Mouse (Mus musculus) olfactory bulb, adult 2 months (tissue): ENCODE data around the gene Pithd1.

Experiments
- CTCF ChIP-seq: fragments of 200-500 bp; IDR thresholded peaks from 2 replicates; pipeline ENCODE4 v1.5.1; 2012; ENCODE audit warnings: low read depth, mild to moderate bottlenecking, low read length, moderate library complexity; ENCODE audit not compliant: insufficient read depth
- POLR2A ChIP-seq: fragments of 200-500 bp; IDR thresholded peaks from 2 replicates; pipeline ENCODE4 v1.6.1; 2012; ENCODE audit warnings: mild to moderate bottlenecking, low read depth, low read length, moderate library complexity; ENCODE audit not compliant: insufficient read depth

GRCm38 (mm10) chr4:136030968-136031909, 44.2 kb upstream of the Pithd1 start:
- TF ChIP-seq CTCF (no peak), POLR2A (no peak)
